Comparison of ENCODE assay signal across 27 mouse cellular contexts in genomic region chr15:77981181-77981680, GRCm38 (mm10). TPM values are rescaled to one million over a fixed set of nuclear protein-coding genes. Genes with fewer than 3 reads are reported as not detected.
DNase-seq lines count a peak whose midpoint lies in the region; ATAC-seq and TF ChIP-seq lines count a peak whose summit lies in the region.
"Had no signal": no experiment of that assay in that cellular context is flagged by ENCODE, and none has a peak within 500 bp of the region (broad histone marks: within the 10 kb centered on the region; RNA-seq: fewer than 3 reads in every experiment).

No protein-coding gene starts in this region.

- WGBS in hindbrain, postnatal 0 days = 66% methylated on average over 5 of the region's 5 CpGs
- whole genome bisulfite sequencing in hindbrain, embryonic 10.5 days = 76% methylated on average over 5 of the region's 5 CpGs
- 50% methylated on average over 5 of the region's 5 CpGs for WGBS in kidney, adult 2 months
- WGBS in lung, postnatal 0 days = 44% methylated on average over 5 of the region's 5 CpGs

- H3K36me3 ChIP-seq in hindbrain, postnatal 0 days (ENCODE audit: insufficient read depth, low read length) = no peaks in the 10 kb centered on the region
- no peaks in the 10 kb centered on the region for H3K36me3 ChIP-seq in hindbrain, embryonic 10.5 days
- H3K36me3 ChIP-seq in kidney, adult 2 months (ENCODE audit: control insufficient read depth, insufficient read depth, low read length) = no peaks in the 10 kb centered on the region
- H3K36me3 ChIP-seq in lung, postnatal 0 days (ENCODE audit: insufficient read depth, low read length) = no peaks in the 10 kb centered on the region
- H3K36me3 ChIP-seq: embryonic facial prominence, embryonic 10.5 days; embryonic facial prominence, embryonic 13.5 days; G1E had no signal

- H3K4me1 ChIP-seq in hindbrain, postnatal 0 days (ENCODE audit: insufficient read depth, low read length) = no peaks in the 10 kb centered on the region
- H3K4me1 ChIP-seq in hindbrain, embryonic 10.5 days (replicated peaks) = 0 out of 2 replicates have a peak, but pooled peaks cover 4% of the 10 kb centered on the region
- no peaks in the 10 kb centered on the region for H3K4me1 ChIP-seq in kidney, adult 2 months (ENCODE audit: control insufficient read depth, insufficient read depth, low read length)
- H3K4me1 ChIP-seq in lung, postnatal 0 days (ENCODE audit: insufficient read depth, low read depth, low read length) = no peaks in the 10 kb centered on the region
- H3K4me1 ChIP-seq: embryonic facial prominence, embryonic 10.5 days; embryonic facial prominence, embryonic 13.5 days; forebrain, embryonic 13.5 days had no signal

- H3K27me3 ChIP-seq in hindbrain, postnatal 0 days (ENCODE audit: insufficient read depth, low read length) = no peaks in the 10 kb centered on the region
- no peaks in the 10 kb centered on the region for H3K27me3 ChIP-seq in hindbrain, embryonic 10.5 days (ENCODE audit: insufficient read depth, poor library complexity, severe bottlenecking)
- no peaks in the 10 kb centered on the region for H3K27me3 ChIP-seq in kidney, adult 2 months (replicated peaks; ENCODE audit: control insufficient read depth, insufficient read depth, low read length)
- H3K27me3 ChIP-seq in lung, postnatal 0 days (replicated peaks; ENCODE audit: insufficient read depth, low read length) = no peaks in the 10 kb centered on the region

- no peak for TF ChIP-seq POLR2A in kidney, adult 2 months (IDR thresholded peaks at IDR 0.05; ENCODE audit: low read depth, low read length)

- DNase-seq in hindbrain, postnatal 0 days (ENCODE audit: low spot score) = no peak
- DNase-seq in hindbrain, embryonic 10.5 days (ENCODE audit: low spot score) = no peak
- peak; percentile 87 for DNase-seq in adrenal gland, adult 2 months
- peak; percentile 85 for DNase-seq in adrenal gland, postnatal 14 days
- peak; percentile 36 for DNase-seq in brain, adult 2 months (ENCODE audit: low read depth, low spot score)
- DNase-seq in frontal cortex, postnatal 25 days (ENCODE audit: low spot score in 2 of 2) = no peak
- DNase-seq in kidney, adult 2 months = no peak
- no peak for DNase-seq in lung, postnatal 0 days (ENCODE audit: low spot score)
- DNase-seq: B cell, adult 2 months; cerebellum, adult 18-20 months; cerebellum, adult 9-10 months; cerebellum, postnatal 36 days; embryo, embryonic 11 days; gastrocnemius, adult 2 months; gastrocnemius, postnatal 14 days; heart, adult 11 months; kidney, adult 8-10 months had no signal

- H3K27ac ChIP-seq in hindbrain, postnatal 0 days = 0 out of 2 replicates have a peak overlapping the region, but pooled peaks have one; percentile 8
- no peak overlapping the region for H3K27ac ChIP-seq in hindbrain, embryonic 10.5 days
- no peak overlapping the region for H3K27ac ChIP-seq in kidney, adult 2 months (ENCODE audit: insufficient read depth, low read depth, low read length)
- H3K27ac ChIP-seq in lung, postnatal 0 days (ENCODE audit: low read length) = no peak overlapping the region
- H3K27ac ChIP-seq: embryonic facial prominence, embryonic 10.5 days; embryonic facial prominence, embryonic 13.5 days; forebrain, embryonic 13.5 days; gastrocnemius, adult 2 months; hindbrain, embryonic 14.5 days had no signal

- TF ChIP-seq CTCF in hindbrain, postnatal 0 days (IDR thresholded peaks at IDR 0.05; ENCODE audit: low read depth) = no peak
- no peak for TF ChIP-seq CTCF in kidney, adult 2 months (conservative IDR thresholded peaks at IDR 0.05; ENCODE audit: insufficient read depth, insufficient read length, low read depth, low read length)
- no peak for TF ChIP-seq CTCF in lung, postnatal 0 days (IDR thresholded peaks at IDR 0.05)

- no peaks in the 10 kb centered on the region for H3K9me3 ChIP-seq in hindbrain, postnatal 0 days (ENCODE audit: low read length)
- no peaks in the 10 kb centered on the region for H3K9me3 ChIP-seq in hindbrain, embryonic 10.5 days
- no peaks in the 10 kb centered on the region for H3K9me3 ChIP-seq in lung, postnatal 0 days (ENCODE audit: low read length)
- H3K9me3 ChIP-seq: embryonic facial prominence, embryonic 10.5 days; embryonic facial prominence, embryonic 13.5 days; forebrain, embryonic 13.5 days; G1E had no signal

- ATAC-seq in hindbrain, postnatal 0 days = no peak
- no peak for ATAC-seq in lung, postnatal 0 days
- ATAC-seq: forebrain, embryonic 13.5 days; forebrain, embryonic 16.5 days; intestine, postnatal 0 days; Patski had no signal

- no peak overlapping the region for H3K4me2 ChIP-seq in hindbrain, postnatal 0 days (ENCODE audit: low read depth, low read length)
- no peak overlapping the region for H3K4me2 ChIP-seq in lung, postnatal 0 days (replicated peaks; ENCODE audit: low read depth, low read length)
- H3K4me2 ChIP-seq: embryonic facial prominence, embryonic 13.5 days; forebrain, embryonic 13.5 days; heart, embryonic 11.5 days; hindbrain, embryonic 14.5 days had no signal

- H3K9ac ChIP-seq in hindbrain, postnatal 0 days (replicated peaks; ENCODE audit: low read length) = no peak overlapping the region
- H3K9ac ChIP-seq in lung, postnatal 0 days (replicated peaks; ENCODE audit: low read depth) = no peak overlapping the region
- H3K9ac ChIP-seq: embryonic facial prominence, embryonic 13.5 days; forebrain, embryonic 13.5 days; hindbrain, embryonic 14.5 days had no signal

- no peak overlapping the region for H3K4me3 ChIP-seq in hindbrain, postnatal 0 days (ENCODE audit: low read length)
- no peak overlapping the region for H3K4me3 ChIP-seq in hindbrain, embryonic 10.5 days
- no peak overlapping the region for H3K4me3 ChIP-seq in kidney, adult 2 months (ENCODE audit: insufficient read depth, low read depth, low read length)
- no peak overlapping the region for H3K4me3 ChIP-seq in lung, postnatal 0 days (ENCODE audit: low read depth, low read length)
- H3K4me3 ChIP-seq: embryonic facial prominence, embryonic 10.5 days; embryonic facial prominence, embryonic 13.5 days; erythroblast, embryonic 14.5 days; forebrain, embryonic 13.5 days; gastrocnemius, adult 2 months had no signal

- no peak for TF ChIP-seq EP300 in lung, postnatal 0 days (IDR thresholded peaks at IDR 0.05)

RNA-seq across cellular contexts. Expression of gene Eif3d, which starts 10.6 kb away (rescaled TPM):
- 121 and 139 TPM in 2 replicates for total RNA-seq in hindbrain, postnatal 0 days (2014; rRNA removed)
- 143 and 155 TPM in 2 replicates for polyA plus RNA-seq in hindbrain, postnatal 0 days (2015; fragmentation: Nextera tagmentation; extraction: Ambion mirVana)
- 241 and 255 TPM in 2 replicates for polyA plus RNA-seq in hindbrain, embryonic 10.5 days (2016; fragmentation: Nextera tagmentation; extraction: Ambion mirVana)
- total RNA-seq in adrenal gland, adult 2 months (2021) = 100 to 1,000 TPM; 149 to 195 TPM
- 190 and 196 TPM in 2 replicates for polyA plus RNA-seq in adrenal gland, adult 2 months (2012; rRNA removed)
- 152 and 167 TPM in 2 replicates for total RNA-seq in adrenal gland, postnatal 14 days (2021)
- 98.8 and 132 TPM in 2 replicates for polyA plus RNA-seq in kidney, adult 2 months (2012; rRNA removed)
- 82.4 and 95.8 TPM in 2 replicates for polyA plus RNA-seq in lung, postnatal 0 days (2015; fragmentation: Nextera tagmentation; extraction: Ambion mirVana)

RNA-seq across cellular contexts. Expression of gene Foxred2, which starts 24.7 kb away (rescaled TPM):
- total RNA-seq in hindbrain, postnatal 0 days (2014; rRNA removed) = 26.5 and 38.7 TPM in 2 replicates
- polyA plus RNA-seq in hindbrain, postnatal 0 days (2015; fragmentation: Nextera tagmentation; extraction: Ambion mirVana) = 9.1 and 9.8 TPM in 2 replicates
- polyA plus RNA-seq in hindbrain, embryonic 10.5 days (2016; fragmentation: Nextera tagmentation; extraction: Ambion mirVana) = 5.5 and 5.9 TPM in 2 replicates
- 1 to 10 TPM; 2.4 to 2.9 TPM for total RNA-seq in adrenal gland, adult 2 months (2021)
- 3.5 and 4.5 TPM in 2 replicates for polyA plus RNA-seq in adrenal gland, adult 2 months (2012; rRNA removed)
- 3.3 and 4.4 TPM in 2 replicates for total RNA-seq in adrenal gland, postnatal 14 days (2021)
- polyA plus RNA-seq in kidney, adult 2 months (2012; rRNA removed) = 3.8 and 4.1 TPM in 2 replicates
- polyA plus RNA-seq in lung, postnatal 0 days (2015; fragmentation: Nextera tagmentation; extraction: Ambion mirVana) = 0.21 and 0.24 TPM in 2 replicates

RNA-seq across cellular contexts. Expression of gene Txn2, which starts 52.4 kb away (rescaled TPM):
- total RNA-seq in hindbrain, postnatal 0 days (2014; rRNA removed) = 46.4 and 52.5 TPM in 2 replicates
- 212 and 215 TPM in 2 replicates for polyA plus RNA-seq in hindbrain, postnatal 0 days (2015; fragmentation: Nextera tagmentation; extraction: Ambion mirVana)
- 286 and 294 TPM in 2 replicates for polyA plus RNA-seq in hindbrain, embryonic 10.5 days (2016; fragmentation: Nextera tagmentation; extraction: Ambion mirVana)
- total RNA-seq in adrenal gland, adult 2 months (2021) = 100 to 1,000 TPM; 538 to 652 TPM
- polyA plus RNA-seq in adrenal gland, adult 2 months (2012; rRNA removed) = 1,033 and 1,131 TPM in 2 replicates
- total RNA-seq in adrenal gland, postnatal 14 days (2021) = 430 and 443 TPM in 2 replicates
- 396 and 408 TPM in 2 replicates for polyA plus RNA-seq in kidney, adult 2 months (2012; rRNA removed)
- 121 and 122 TPM in 2 replicates for polyA plus RNA-seq in lung, postnatal 0 days (2015; fragmentation: Nextera tagmentation; extraction: Ambion mirVana)

Comparison
In these comparisons a context has a peak if more than half of its experiments do, and no peak if none do; other contexts are left out.
1. DNase-seq: peak in adrenal gland, adult 2 months (single experiment), adrenal gland, postnatal 14 days (single experiment) and brain, adult 2 months (single experiment); none in hindbrain, postnatal 0 days (single experiment), hindbrain, embryonic 10.5 days (single experiment), frontal cortex, postnatal 25 days (0 of 2), kidney, adult 2 months (single experiment) and lung, postnatal 0 days (single experiment).